Mouse (Mus musculus) heart, adult 2 months (tissue): ENCODE results near the gene Coro1c.

Experiments used
- CTCF ChIP-seq: fragments of 200-600 bp; IDR thresholded peaks from 2 replicates; pipeline ENCODE4 v1.8.1; 2022; ENCODE audit warnings: antibody characterized with exemption, mild to moderate bottlenecking, moderate library complexity
- EP300 ChIP-seq: fragments of 200-500 bp; IDR thresholded peaks from 2 replicates; pipeline ENCODE4 v1.6.1; 2011; ENCODE audit warnings: low read depth, low read length, control low read depth; ENCODE audit not compliant: insufficient read depth
- POLR2A ChIP-seq: fragments of 200-500 bp; IDR thresholded peaks from 2 replicates; pipeline ENCODE4 v1.6.1; 2011; ENCODE audit warnings: mild to moderate bottlenecking, low read depth, low read length, control low read depth; ENCODE audit not compliant: insufficient read depth

DNA sequence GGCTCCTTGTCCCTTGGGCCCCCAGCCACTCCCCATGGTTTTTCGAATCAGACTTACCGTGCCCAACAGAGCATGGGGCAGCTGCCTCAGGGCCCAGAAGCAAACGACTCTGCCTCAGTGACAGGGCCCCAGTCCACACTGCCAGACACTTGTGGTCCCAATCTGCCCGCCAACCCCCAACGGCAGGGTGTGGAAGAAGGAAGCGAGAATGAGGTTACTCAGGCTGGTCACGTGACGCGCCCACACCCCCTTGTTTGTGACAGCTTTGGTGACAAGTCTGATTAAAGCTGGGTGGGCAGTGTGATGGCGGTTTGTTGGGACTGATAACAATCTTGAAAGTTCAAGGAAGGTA, 78.3 kb downstream of the Coro1c start:
- TF ChIP-seq POLR2A (0 out of 2 replicates have a peak, but pooled peaks have one; percentile 11), EP300 (no peak), CTCF (no peak)
